Mouse (Mus musculus) thymus, adult 2 months (tissue): ENCODE data around the gene Gm10642. TPM values are rescaled to one million over a fixed set of nuclear protein-coding genes. Genes with fewer than 3 reads are reported as not detected.

Source experiments
- DNase-seq: peaks from one replicate; pipeline ENCODE4 v3.0.0; 2021
- H3K27ac ChIP-seq: fragments of 200-500 bp; 2 replicates; pipeline ENCODE4 v1.5.1; 2012; ENCODE audit warnings: low read length, control low read depth; ENCODE audit not compliant: control insufficient read depth, insufficient read depth
- H3K27me3 ChIP-seq: fragments of 200-500 bp; 2 replicates; pipeline ENCODE4 v1.6.1; 2012; ENCODE audit warnings: mild to moderate bottlenecking, low read length, moderate library complexity, mixed read lengths; ENCODE audit not compliant: control insufficient read depth, insufficient read depth
- H3K36me3 ChIP-seq: fragments of 200-500 bp; 2 replicates; pipeline ENCODE4 v1.6.1; 2012; ENCODE audit warnings: mild to moderate bottlenecking, low read length, moderate library complexity; ENCODE audit not compliant: control insufficient read depth, insufficient read depth
- H3K4me1 ChIP-seq: fragments of 200-500 bp; replicated peaks from 2 replicates; pipeline ENCODE4 v1.6.1; 2012; ENCODE audit warnings: low read length; ENCODE audit not compliant: control insufficient read depth, insufficient read depth
- H3K4me3 ChIP-seq: fragments of 200-500 bp; 2 replicates; pipeline ENCODE4 v1.5.1; 2012; ENCODE audit warnings: mild to moderate bottlenecking, low read length, control low read depth, moderate library complexity; ENCODE audit not compliant: control insufficient read depth, insufficient read depth
- CTCF ChIP-seq: fragments of 200-500 bp; IDR thresholded peaks from 2 replicates; pipeline ENCODE4 v1.5.1; 2012; ENCODE audit warnings: mild to moderate bottlenecking, control low read depth, low read length, moderate library complexity, borderline replicate concordance; ENCODE audit not compliant: control insufficient read depth, poor library complexity, insufficient read depth; ENCODE audit errors: extremely low read depth
- POLR2A ChIP-seq: fragments of 200-500 bp; IDR thresholded peaks from 2 replicates; pipeline ENCODE4 v1.6.1; 2012; ENCODE audit warnings: mild to moderate bottlenecking, low read length, control low read depth, moderate library complexity; ENCODE audit not compliant: control insufficient read depth, poor library complexity, insufficient read depth; ENCODE audit errors: extremely low read depth
- WGBS: fragments of 180-500 bp; shearing (Covaris S2); methylation state at CpG from one replicate; pipeline ENCODE4 v1.1.7; 2018; 5-methylcytosine and 5-hydroxymethylcytosine counted together
- polyA plus RNA-seq: library from polyadenylated mRNA; depleted of rRNA; stranded (reverse); fragments of >200 nt; gene quantifications from 2 replicates; pipeline ENCODE4 v1.2.3, GENCODE M21; 2012; rRNA removed

Gene Gm10642
- polyA plus RNA-seq, 1 experiment = 3.5 TPM

DNA sequence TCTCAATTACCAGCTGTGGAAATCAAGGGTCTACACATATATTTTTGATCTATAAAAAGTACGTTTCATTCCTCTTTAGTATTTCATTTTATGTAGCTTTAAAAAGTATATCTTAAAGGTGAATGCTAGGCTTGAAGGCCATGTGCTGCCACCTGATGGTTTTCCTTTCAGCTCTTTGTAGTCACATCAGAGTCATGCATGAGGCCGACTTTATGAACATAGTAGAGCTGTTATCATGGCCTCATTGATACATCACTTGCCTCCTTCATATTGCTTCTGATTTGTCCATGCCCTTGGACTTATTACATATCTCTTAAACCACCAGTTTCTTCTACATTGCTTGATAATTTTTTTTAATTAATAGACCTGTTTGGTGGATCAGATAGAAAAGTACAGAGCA, 39.7 kb downstream of the Gm10642 start:
- no peak for TF ChIP-seq CTCF
- TF ChIP-seq POLR2A = no peak
- WGBS = 52% methylated on average over 2 of the region's 2 CpGs
- no peaks in the 10 kb centered on the region for H3K36me3 ChIP-seq
- H3K4me3 ChIP-seq = no peak overlapping the region
- DNase-seq = peak; percentile 13
- no peak overlapping the region for H3K27ac ChIP-seq
- H3K4me1 ChIP-seq = no peaks in the 10 kb centered on the region
- H3K27me3 ChIP-seq = no peaks in the 10 kb centered on the region

DNA sequence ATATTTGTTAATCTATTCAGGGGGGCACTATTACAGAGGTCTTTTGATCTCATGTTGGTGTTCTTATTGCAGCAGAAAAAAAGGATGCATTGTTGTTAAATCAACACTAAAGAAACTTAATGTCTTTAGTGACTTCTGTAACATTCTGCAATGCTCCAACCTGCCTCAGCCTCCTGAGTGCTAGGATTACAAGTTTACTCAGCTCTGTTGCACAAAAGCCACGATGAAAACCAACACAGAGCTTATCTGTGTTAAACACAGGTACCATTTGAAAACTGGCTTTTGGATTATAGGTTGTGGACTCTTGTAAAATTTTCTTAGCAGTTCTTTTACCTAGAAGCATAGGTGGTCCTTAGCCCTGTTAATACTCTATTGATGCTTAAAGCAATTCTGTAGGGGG, 42.0 kb downstream of the Gm10642 start:
- Histone ChIP-seq H3K4me1 (no peaks in the 10 kb centered on the region), H3K27me3 (no peaks in the 10 kb centered on the region), H3K36me3 (no peaks in the 10 kb centered on the region), H3K27ac (no peak overlapping the region), H3K4me3 (no peak overlapping the region)
- DNase-seq = no peak
- 91% methylated on average over 1 of the region's 1 CpGs for WGBS
- TF ChIP-seq POLR2A = no peak
- TF ChIP-seq CTCF = no peak

DNA sequence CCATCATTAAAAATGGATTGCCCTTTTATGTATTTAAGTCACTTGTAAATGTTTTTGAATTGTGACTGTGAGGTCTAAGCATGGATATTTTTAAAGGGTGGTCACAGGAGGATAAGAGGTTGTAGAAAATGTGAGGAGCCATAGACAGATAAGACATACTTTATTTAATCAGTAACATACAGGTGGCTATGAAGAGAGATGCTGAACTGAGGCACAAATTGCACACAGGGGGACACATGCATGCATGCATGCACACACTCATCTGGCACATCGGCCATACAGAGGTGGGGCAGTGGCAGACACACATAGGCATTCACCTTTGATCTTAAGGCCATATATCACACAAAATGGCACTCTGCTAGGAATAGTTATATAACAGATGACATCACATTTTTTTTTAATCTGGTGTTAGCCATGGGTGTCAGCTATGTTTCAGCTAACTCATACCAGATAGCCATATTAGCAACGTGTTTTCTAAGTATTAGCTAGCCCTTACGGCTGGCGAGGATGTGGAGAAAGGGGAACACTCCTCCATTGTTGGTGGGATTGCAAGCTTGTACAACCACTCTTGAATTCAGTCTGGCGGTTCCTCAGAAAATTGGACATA, 47.6 kb downstream of the Gm10642 start:
- H3K4me1 ChIP-seq = no peaks in the 10 kb centered on the region
- no peaks in the 10 kb centered on the region for H3K27me3 ChIP-seq
- TF ChIP-seq CTCF (no peak), POLR2A (no peak)
- H3K4me3 ChIP-seq = no peak overlapping the region
- H3K36me3 ChIP-seq = no peaks in the 10 kb centered on the region
- no peak overlapping the region for H3K27ac ChIP-seq
- 98% methylated on average over 5 of the region's 5 CpGs for WGBS
- DNase-seq = no peak

DNA sequence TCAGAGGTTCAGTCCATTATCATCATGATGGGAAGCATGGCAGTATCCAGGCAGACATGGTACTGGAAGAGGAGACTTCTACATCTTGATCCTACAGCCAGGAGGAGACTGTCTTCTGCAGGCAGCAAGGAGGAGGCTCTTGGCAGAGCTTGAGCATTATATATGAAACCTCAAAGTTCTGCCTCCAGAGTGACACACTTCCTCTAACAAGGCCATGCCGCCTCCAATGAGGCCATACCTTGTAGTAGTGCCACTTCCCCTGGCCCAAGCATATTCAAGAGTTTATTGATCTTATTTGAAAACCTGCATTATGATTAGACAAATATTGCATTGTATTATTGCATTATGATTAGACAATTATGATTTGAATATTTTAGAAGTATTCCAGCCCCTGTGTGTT, 50.4 kb downstream of the Gm10642 start:
- no peak overlapping the region for H3K4me3 ChIP-seq
- no peak for TF ChIP-seq CTCF
- no peaks in the 10 kb centered on the region for H3K27me3 ChIP-seq
- no peak overlapping the region for H3K27ac ChIP-seq
- 100% methylated on average over 1 of the region's 1 CpGs for WGBS
- no peak for DNase-seq
- no peaks in the 10 kb centered on the region for H3K4me1 ChIP-seq
- no peaks in the 10 kb centered on the region for H3K36me3 ChIP-seq

Other genes with a start within 250 kb of the Gm10642 start
- gene Ccnb2, start 234.7 kb upstream of the Gm10642 start, polyA plus RNA-seq = 62.5 and 74.4 TPM in 2 replicates
- gene Rnf111, start 152.5 kb upstream of the Gm10642 start, polyA plus RNA-seq = 94.5 and 111 TPM in 2 replicates
- 14.8 and 15.7 TPM in 2 replicates for gene Sltm, start 113.5 kb upstream of the Gm10642 start, polyA plus RNA-seq
- 17.3 and 28.2 TPM in 2 replicates for gene Mindy2, start 923 bp downstream of the Gm10642 start, polyA plus RNA-seq
- 21.7 and 25.4 TPM in 2 replicates for gene Adam10, start 22.7 kb downstream of the Gm10642 start, polyA plus RNA-seq